Mouse (Mus musculus) right cerebral cortex, postnatal 10 days (tissue): Measurements from ENCODE around the gene Gys2.

Experiments used
- DNase-seq, 2 experiments: peaks; one replicate each; pipeline ENCODE4 v3.0.0; 2021; ENCODE audit warnings: low spot score in 2 of 2

Gys2 gene

DNA sequence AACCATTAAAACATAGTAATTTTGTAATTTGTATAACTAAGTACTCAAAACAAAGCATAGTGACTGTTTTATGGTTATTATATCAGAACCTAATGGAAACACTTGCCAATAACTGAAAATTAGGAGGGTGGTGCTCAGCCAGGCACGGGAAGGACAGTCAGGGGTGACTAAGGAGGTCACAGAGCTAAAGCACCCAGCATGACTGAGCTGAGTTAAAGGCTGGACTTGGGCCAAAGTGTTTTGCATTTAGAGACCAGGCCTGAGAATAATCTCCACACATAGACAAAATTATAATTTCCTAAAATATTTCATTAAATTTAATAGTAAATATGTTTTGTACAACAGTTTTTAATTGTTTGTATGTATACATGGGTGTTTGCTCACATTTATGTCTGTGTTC, 95.8 kb downstream of the Gys2 start:
- no peak for DNase-seq
